ENCODE assay signal across 17 mouse cellular contexts in the genomic region with DNA sequence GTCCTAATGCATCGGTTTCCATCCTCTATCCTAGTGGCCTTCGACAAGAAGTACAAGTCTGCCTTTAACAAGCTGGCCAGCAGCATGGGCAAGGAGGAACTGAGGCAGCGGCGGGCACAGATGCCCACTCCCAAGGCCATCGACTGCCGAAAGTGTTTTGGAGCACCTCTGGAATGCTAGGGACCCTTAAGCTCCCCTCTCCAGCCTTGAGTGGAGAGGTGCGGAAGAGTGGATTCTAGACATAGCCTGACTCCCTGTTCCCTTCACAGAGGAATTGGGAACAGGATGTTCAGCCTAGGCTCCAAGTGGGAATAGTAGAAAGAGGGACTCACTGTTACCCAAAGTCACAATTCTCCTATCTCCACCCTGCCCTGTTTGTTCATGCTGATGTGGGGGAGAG. TPM values are rescaled to one million over a fixed set of nuclear protein-coding genes. Genes with fewer than 3 reads are reported as not detected.
"Had no signal": no experiment of that assay in that cellular context is flagged by ENCODE, and none has a peak within 500 bp of the region (broad histone marks: within the 10 kb centered on the region; RNA-seq: fewer than 3 reads in every experiment).

No protein-coding gene starts in this region.

- H3K9me3 ChIP-seq: limb, embryonic 15.5 days; liver, embryonic 12.5 days; megakaryocyte, embryonic 14.5 days; midbrain, embryonic 15.5 days; neural tube, embryonic 13.5 days had no signal

- H3K9ac ChIP-seq: limb, embryonic 15.5 days; liver, embryonic 12.5 days; midbrain, embryonic 15.5 days; neural tube, embryonic 13.5 days had no signal

- H3K4me3 ChIP-seq: limb, embryonic 15.5 days; liver, embryonic 12.5 days; megakaryocyte, embryonic 14.5 days; midbrain, embryonic 15.5 days; neural tube, embryonic 13.5 days had no signal

- H3K4me2 ChIP-seq: limb, embryonic 15.5 days; liver, embryonic 12.5 days; midbrain, embryonic 11.5 days; midbrain, embryonic 15.5 days; neural tube, embryonic 13.5 days had no signal

- DNase-seq: kidney, adult 11 months; kidney, adult 9 months; kidney, postnatal 36 days; retina, postnatal 1 day; right cerebral cortex, postnatal 4 days; spleen, adult 18-20 months; thymus, adult 18-20 months; thymus, postnatal 14 days had no signal

- H3K27me3 ChIP-seq: limb, embryonic 15.5 days; liver, embryonic 12.5 days; megakaryocyte, embryonic 14.5 days; midbrain, embryonic 15.5 days; neural tube, embryonic 13.5 days had no signal

- H3K4me1 ChIP-seq: limb, embryonic 15.5 days; midbrain, embryonic 15.5 days; neural tube, embryonic 13.5 days had no signal

- ATAC-seq: liver, embryonic 12.5 days; midbrain, embryonic 15.5 days had no signal

- H3K27ac ChIP-seq: kidney, postnatal 0 days; limb, embryonic 15.5 days; liver, embryonic 12.5 days; macrophage; midbrain, embryonic 15.5 days; neural tube, embryonic 13.5 days had no signal

RNA-seq across cellular contexts. Expression of gene Creb3l4, which starts 36.4 kb away (rescaled TPM):
- total RNA-seq: layer of hippocampus, postnatal 10 days had no signal
